Mouse (Mus musculus) embryonic facial prominence, embryonic 13.5 days (tissue): ENCODE data around the gene Ogg1. TPM values are rescaled to one million over a fixed set of nuclear protein-coding genes. Genes with fewer than 3 reads are reported as not detected.

Experiments used
- ATAC-seq: fragments of 200-750 bp; cut with Nextera tagmentation; 2 replicates; pipeline ENCODE4 v1.8.0; 2017; ENCODE audit warnings: low read depth; ENCODE audit not compliant: insufficient number of reproducible peaks, insufficient read depth, low FRiP score, low TSS enrichment
- H3K27ac ChIP-seq: fragments of 300-500 bp; sonication (generic); 2 replicates; pipeline ENCODE4 v1.5.1; 2015; ENCODE audit warnings: moderate library complexity, mild to moderate bottlenecking, inconsistent platforms
- H3K27me3 ChIP-seq: fragments of 300-500 bp; sonication (generic); 2 replicates; pipeline ENCODE4 v1.6.1; 2015; ENCODE audit warnings: mild to moderate bottlenecking, inconsistent platforms
- H3K36me3 ChIP-seq: fragments of 300-500 bp; sonication (generic); 2 replicates; pipeline ENCODE4 v1.6.1; 2015; ENCODE audit warnings: mild to moderate bottlenecking, inconsistent platforms
- H3K4me1 ChIP-seq: fragments of 300-500 bp; sonication (generic); 2 replicates; pipeline ENCODE4 v1.6.1; 2015; ENCODE audit warnings: inconsistent platforms
- H3K4me2 ChIP-seq: fragments of 300-500 bp; sonication (generic); 2 replicates; pipeline ENCODE4 v1.6.1; 2015; ENCODE audit warnings: moderate library complexity, mild to moderate bottlenecking, inconsistent platforms
- H3K4me3 ChIP-seq: fragments of 300-500 bp; sonication (generic); 2 replicates; pipeline ENCODE4 v1.5.1; 2015; ENCODE audit warnings: mild to moderate bottlenecking, inconsistent platforms
- H3K9ac ChIP-seq: fragments of 300-500 bp; sonication (generic); 2 replicates; pipeline ENCODE4 v1.6.1; 2015; ENCODE audit warnings: mild to moderate bottlenecking, inconsistent platforms
- H3K9me3 ChIP-seq: fragments of 300-500 bp; sonication (generic); 2 replicates; pipeline ENCODE4 v1.6.1; 2016; ENCODE audit warnings: inconsistent platforms
- WGBS: fragments of 180-500 bp; shearing (Covaris S2); methylation state at CpG from one replicate; pipeline ENCODE4 v1.1.7; 2015; ENCODE audit warnings: mixed read lengths; 5-methylcytosine and 5-hydroxymethylcytosine counted together
- polyA plus RNA-seq: library from polyadenylated mRNA; unstranded; fragments of >200 nt; fragmentation: Nextera tagmentation; extraction: Ambion mirVana; gene quantifications from 2 replicates; pipeline ENCODE4 v1.2.1, GENCODE M21; 2015

The Ogg1 gene
- 13.6 and 13.9 TPM in 2 replicates for polyA plus RNA-seq

GRCm38 (mm10) chr6:113326533-113327315 lies at the start of gene Ogg1:
TSS of gene Ogg1 (plus strand) at chr6:113326972.
- no peaks in the 10 kb centered on the region for H3K27me3 ChIP-seq
- peak within 1 kb of the TSS; percentile 85 for H3K9ac ChIP-seq
- H3K9me3 ChIP-seq, result no peaks in the 10 kb centered on the region
- WGBS, result under 1% methylated on average over 52 of the region's 52 CpGs
- H3K4me2 ChIP-seq, result peak within 1 kb of the TSS; percentile 93
- H3K4me3 ChIP-seq, result peak within 1 kb of the TSS; percentile 66
- peaks cover 58% of the 10 kb centered on the region for H3K36me3 ChIP-seq
- H3K4me1 ChIP-seq, result peaks cover 9% of the 10 kb centered on the region
- ATAC-seq, result peak; percentile 98
- peak within 1 kb of the TSS; percentile 94 for H3K27ac ChIP-seq

- 65% methylated on average over 6 of the region's 6 CpGs for WGBS
- no peaks in the 10 kb centered on the region for H3K9me3 ChIP-seq
- ATAC-seq, result no peak
- peaks cover 45% of the 10 kb centered on the region for H3K27me3 ChIP-seq
- no peak overlapping the region for H3K9ac ChIP-seq
- H3K4me1 ChIP-seq, result peaks cover 13% of the 10 kb centered on the region
- 0 out of 2 replicates have a peak overlapping the region, but pooled peaks have one; percentile 56 for H3K4me2 ChIP-seq
- no peak overlapping the region for H3K27ac ChIP-seq
- no peak overlapping the region for H3K4me3 ChIP-seq
- H3K36me3 ChIP-seq, result peaks cover 31% of the 10 kb centered on the region
These were observed 45.1 kb upstream of the Ogg1 start for GRCm38 (mm10) chr6:113281676-113282075.

GRCm38 (mm10) chr6:113282101-113282802 lies 44.5 kb upstream of the Ogg1 start, which contains the start of gene Cpne9:
TSS of gene Cpne9 (plus strand) at chr6:113282307.
- H3K9me3 ChIP-seq, result no peaks in the 10 kb centered on the region
- H3K27ac ChIP-seq, result no peak within 1 kb of the TSS
- H3K4me2 ChIP-seq, result peak within 1 kb of the TSS; percentile 56
- H3K4me1 ChIP-seq, result peaks cover 13% of the 10 kb centered on the region
- ATAC-seq, result 0 out of 2 replicates have a peak, but pooled peaks have one; percentile 43
- H3K4me3 ChIP-seq, result peak within 1 kb of the TSS; percentile 31
- H3K36me3 ChIP-seq, result peaks cover 26% of the 10 kb centered on the region
- H3K27me3 ChIP-seq, result peaks cover 45% of the 10 kb centered on the region
- WGBS, result 2% methylated on average over 37 of the region's 37 CpGs
- no peak within 1 kb of the TSS for H3K9ac ChIP-seq

- Histone ChIP-seq H3K27me3 (peaks cover 45% of the 10 kb centered on the region), H3K9ac (no peak overlapping the region), H3K36me3 (peaks cover 19% of the 10 kb centered on the region), H3K4me3 (no peak overlapping the region), H3K27ac (no peak overlapping the region), H3K9me3 (no peaks in the 10 kb centered on the region), H3K4me2 (peak overlapping the region; percentile 32), H3K4me1 (peaks cover 13% of the 10 kb centered on the region)
- ATAC-seq, result no peak
- WGBS, result 3% methylated on average over 22 of the region's 22 CpGs
These were observed 43.8 kb upstream of the Ogg1 start for GRCm38 (mm10) chr6:113282969-113283368.

- ATAC-seq, result no peak
- Histone ChIP-seq H3K36me3 (peaks cover 13% of the 10 kb centered on the region; the same call in 1 of the 2 replicates), H3K9me3 (no peaks in the 10 kb centered on the region), H3K4me3 (no peak overlapping the region), H3K4me2 (peak overlapping the region; percentile 32; the same call in 1 of the 2 replicates), H3K4me1 (peaks cover 13% of the 10 kb centered on the region), H3K9ac (no peak overlapping the region), H3K27ac (no peak overlapping the region), H3K27me3 (peaks cover 45% of the 10 kb centered on the region)
- 9% methylated on average over 6 of the region's 6 CpGs for WGBS
These were observed 43.3 kb upstream of the Ogg1 start for GRCm38 (mm10) chr6:113283500-113283899.

GRCm38 (mm10) chr6:113284931-113285330 lies 41.8 kb upstream of the Ogg1 start:
- H3K27ac ChIP-seq, result no peak overlapping the region
- peaks cover 45% of the 10 kb centered on the region for H3K27me3 ChIP-seq
- H3K9me3 ChIP-seq, result no peaks in the 10 kb centered on the region
- H3K4me1 ChIP-seq, result peaks cover 13% of the 10 kb centered on the region
- no peak overlapping the region for H3K4me3 ChIP-seq
- ATAC-seq, result no peak
- 73% methylated on average over 3 of the region's 3 CpGs for WGBS
- no peak overlapping the region for H3K9ac ChIP-seq
- no peak overlapping the region for H3K4me2 ChIP-seq
- 0 out of 2 replicates have a peak, but pooled peaks cover 5% of the 10 kb centered on the region for H3K36me3 ChIP-seq

GRCm38 (mm10) chr6:113286316-113286715 lies 40.5 kb upstream of the Ogg1 start:
- Histone ChIP-seq H3K9ac (no peak overlapping the region), H3K4me1 (peaks cover 13% of the 10 kb centered on the region), H3K36me3 (no peaks in the 10 kb centered on the region), H3K4me3 (no peak overlapping the region), H3K9me3 (no peaks in the 10 kb centered on the region), H3K4me2 (no peak overlapping the region), H3K27me3 (peaks cover 45% of the 10 kb centered on the region), H3K27ac (no peak overlapping the region)
- 60% methylated on average over 1 of the region's 1 CpGs for WGBS
- ATAC-seq, result no peak

- WGBS, result 63% methylated on average over 4 of the region's 4 CpGs
- H3K27me3 ChIP-seq, result peaks cover 38% of the 10 kb centered on the region
- no peaks in the 10 kb centered on the region for H3K36me3 ChIP-seq
These were observed 39.5 kb upstream of the Ogg1 start for GRCm38 (mm10) chr6:113287236-113287635.

GRCm38 (mm10) chr6:113289346-113289745 lies 37.4 kb upstream of the Ogg1 start:
- no peaks in the 10 kb centered on the region for H3K36me3 ChIP-seq
- H3K9me3 ChIP-seq, result no peaks in the 10 kb centered on the region
- no peak for ATAC-seq
- H3K27ac ChIP-seq, result no peak overlapping the region
- peaks cover 17% of the 10 kb centered on the region for H3K27me3 ChIP-seq
- no peak overlapping the region for H3K4me2 ChIP-seq
- no peak overlapping the region for H3K9ac ChIP-seq
- H3K4me1 ChIP-seq, result no peaks in the 10 kb centered on the region
- WGBS, result 84% methylated on average over 15 of the region's 15 CpGs
- H3K4me3 ChIP-seq, result no peak overlapping the region

More at GRCm38 (mm10) chr6:113287236-113287635, 39.5 kb upstream of the Ogg1 start:
- no peaks in the 10 kb centered on the region for H3K9me3 ChIP-seq
- no peak for ATAC-seq
- no peak overlapping the region for H3K4me2 ChIP-seq
- H3K4me3 ChIP-seq, result no peak overlapping the region
- H3K27ac ChIP-seq, result no peak overlapping the region
- peaks cover 10% of the 10 kb centered on the region for H3K4me1 ChIP-seq
- H3K9ac ChIP-seq, result no peak overlapping the region

GRCm38 (mm10) chr6:113290346-113290745 lies 36.4 kb upstream of the Ogg1 start:
- WGBS, result 67% methylated on average over 6 of the region's 6 CpGs
- Histone ChIP-seq H3K27me3 (peaks cover 7% of the 10 kb centered on the region), H3K4me2 (no peak overlapping the region), H3K9me3 (no peaks in the 10 kb centered on the region), H3K27ac (no peak overlapping the region), H3K4me3 (no peak overlapping the region), H3K9ac (no peak overlapping the region), H3K4me1 (no peaks in the 10 kb centered on the region), H3K36me3 (no peaks in the 10 kb centered on the region)
- no peak for ATAC-seq

- H3K27me3 ChIP-seq, result no peaks in the 10 kb centered on the region
- H3K36me3 ChIP-seq, result no peaks in the 10 kb centered on the region
- H3K4me2 ChIP-seq, result no peak overlapping the region
- ATAC-seq, result no peak
- H3K9me3 ChIP-seq, result no peaks in the 10 kb centered on the region
- no peak overlapping the region for H3K9ac ChIP-seq
- H3K27ac ChIP-seq, result no peak overlapping the region
- 76% methylated on average over 5 of the region's 5 CpGs for WGBS
- no peak overlapping the region for H3K4me3 ChIP-seq
- H3K4me1 ChIP-seq, result no peaks in the 10 kb centered on the region
These were observed 33.8 kb upstream of the Ogg1 start for GRCm38 (mm10) chr6:113292938-113293337.
